Mouse (Mus musculus) E14TG2a.4 (cell line): ENCODE measurements around the gene Tmem156.

Experiments used
- CTCF ChIP-seq: conservative IDR thresholded peaks from 2 replicates; pipeline ENCODE4 v1.5.1; 2014; ENCODE audit warnings: low read length
- POU5F1 ChIP-seq: IDR thresholded peaks from 2 replicates; pipeline ENCODE4 v1.6.1; 2014; ENCODE audit warnings: low read length, borderline replicate concordance

DNA sequence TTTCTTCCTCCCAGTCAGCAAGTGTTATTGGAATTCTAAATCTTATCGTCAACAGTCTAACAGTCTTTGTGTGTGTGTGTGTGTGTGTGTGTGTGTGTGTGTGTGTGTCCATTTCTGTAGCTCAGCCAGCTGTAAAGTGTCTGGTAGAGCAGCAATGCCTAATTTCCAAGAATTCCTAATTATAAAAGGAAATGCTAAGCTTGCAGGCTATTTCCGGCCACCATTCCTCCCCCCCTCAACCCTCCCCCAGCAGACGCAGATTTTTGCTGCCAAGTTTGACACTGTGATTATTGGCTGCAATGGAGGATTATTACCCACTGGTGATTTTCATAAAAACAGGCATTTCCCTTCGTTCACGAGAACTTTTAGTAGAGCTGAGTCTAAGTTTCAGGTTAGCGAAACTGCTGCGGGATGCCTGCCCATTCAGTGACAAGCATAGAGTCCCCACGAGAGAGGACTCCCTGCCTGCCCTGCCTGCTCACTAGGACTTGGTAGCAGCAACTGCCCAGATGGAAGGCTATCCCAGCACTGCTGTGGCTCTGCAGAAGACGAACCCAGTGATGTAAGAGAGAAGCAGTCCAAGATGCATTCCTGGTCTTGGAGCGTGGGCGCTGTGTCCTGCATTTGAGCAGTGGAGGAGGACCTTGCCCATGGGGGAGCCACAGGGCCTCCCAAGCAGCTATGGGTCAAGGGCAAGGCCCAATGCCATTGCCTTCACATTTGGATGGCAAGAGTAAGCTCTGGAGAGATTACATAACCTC is 52.9 kb downstream of the Tmem156 start:
- TF ChIP-seq CTCF, result no peak
- TF ChIP-seq POU5F1, result no peak
